Mouse (Mus musculus) spleen, adult 12 weeks (tissue): Measurements from ENCODE around the gene Speer4a.
"Not testable (repeated sequence)": the region's sequence is repeated elsewhere in the genome, so short reads cannot be mapped to it uniquely, and the experiment has no call there.

ENCODE experiments used
- DNase-seq: peaks from one replicate; pipeline ENCODE4 v3.0.0; 2022; ENCODE audit warnings: low spot score

Gene Speer4a

DNA sequence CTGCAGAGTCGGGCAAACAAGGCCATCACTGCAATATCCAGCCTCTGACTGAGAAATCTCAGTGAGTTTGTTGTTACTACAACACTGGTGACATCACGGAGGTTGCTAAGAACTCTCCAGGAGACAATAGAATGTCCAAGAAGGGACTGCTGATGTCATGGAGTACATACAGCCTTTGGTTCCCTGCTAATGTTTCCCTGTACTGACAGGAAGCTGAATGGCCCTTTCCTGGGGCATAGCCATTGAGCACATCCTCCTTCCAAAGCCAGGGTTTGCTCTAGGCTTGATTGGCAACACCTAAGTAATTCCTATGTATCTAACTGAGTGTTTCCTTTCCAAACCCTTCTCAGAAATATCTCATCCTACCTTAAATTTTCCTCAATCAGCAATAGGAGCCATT is at the start of gene Speer4a:
TSS of gene Speer4a (minus strand) at position 101 of the 400 bp plus-strand sequence.
- not testable (repeated sequence) for DNase-seq

- DNase-seq: not testable (repeated sequence)
These were observed 39.7 kb upstream of the Speer4a start for GRCm38 (mm10) chr5:26079023-26079422.

DNA sequence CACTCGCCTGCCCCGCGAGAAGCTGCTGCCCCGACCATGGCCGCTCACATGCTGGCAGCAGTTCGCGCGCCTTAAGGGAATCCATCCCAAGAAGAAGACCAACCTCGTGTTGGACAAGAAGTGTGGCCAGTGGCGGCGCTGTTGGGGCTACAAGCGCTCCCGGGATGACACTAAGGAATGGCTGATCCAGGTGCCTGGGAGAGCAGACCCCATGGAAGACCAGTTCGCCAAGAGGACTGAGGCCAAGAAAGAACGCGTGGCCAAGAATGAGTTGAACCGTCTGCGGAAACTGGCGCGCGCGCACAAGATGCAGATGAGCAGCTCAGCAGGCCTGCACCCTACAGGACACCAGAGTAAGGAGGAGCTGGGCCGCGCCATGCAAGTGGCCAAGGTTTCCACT is 31.4 kb upstream of the Speer4a start:
- no peak for DNase-seq

DNA sequence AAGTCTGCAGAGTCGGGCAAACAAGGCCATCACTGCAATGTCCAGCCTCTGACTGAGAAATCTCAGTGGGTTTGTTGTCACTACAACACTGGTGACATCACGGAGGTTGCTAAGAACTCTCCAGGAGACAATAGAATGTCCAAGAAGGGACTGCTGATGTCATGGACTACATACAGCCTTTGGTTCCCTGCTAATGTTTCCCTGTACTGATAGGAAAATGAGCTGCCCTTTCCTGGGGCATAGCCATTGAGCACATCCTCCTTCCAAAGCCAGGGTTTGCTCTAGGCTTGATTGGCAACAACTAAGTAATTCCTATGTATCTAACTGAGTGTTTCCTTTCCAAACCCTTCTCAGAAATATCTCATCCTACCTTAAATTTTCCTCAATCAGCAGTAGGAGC is 19.1 kb upstream of the Speer4a start, which contains the start of gene Gm7347:
TSS of gene Gm7347 (minus strand) at position 101 of the 400 bp plus-strand sequence.
- DNase-seq: not testable (repeated sequence)

- not testable (repeated sequence) for DNase-seq
These were observed 16.5 kb downstream of the Speer4a start, which contains the start of gene Gm5862 for GRCm38 (mm10) chr5:26022816-26023215. TSS of gene Gm5862 (minus strand) at chr5:26022916.

DNA sequence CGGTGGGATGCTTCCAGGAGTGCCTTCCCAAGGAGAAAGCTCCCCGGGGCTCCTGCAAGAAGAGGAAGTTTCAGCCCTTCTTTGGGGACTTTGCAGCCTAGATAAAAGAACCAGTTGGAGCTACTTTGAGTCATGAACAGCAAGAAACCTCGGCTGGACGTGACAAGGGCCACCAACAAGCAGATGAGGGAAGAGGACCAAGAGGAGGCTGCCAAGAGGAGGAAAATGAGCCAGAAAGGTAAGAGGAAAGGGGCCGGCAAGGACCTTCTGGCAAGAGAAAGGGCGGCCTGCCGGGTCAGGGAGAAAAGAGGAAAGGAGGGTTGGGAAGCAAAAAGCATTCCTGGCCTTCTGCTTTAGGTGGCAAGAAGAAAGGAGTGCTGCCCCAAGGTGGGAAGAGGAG is 31.7 kb downstream of the Speer4a start:
- not testable (repeated sequence) for DNase-seq

- DNase-seq: not testable (repeated sequence)
These were observed 32.2 kb downstream of the Speer4a start for GRCm38 (mm10) chr5:26006937-26007695.

DNA sequence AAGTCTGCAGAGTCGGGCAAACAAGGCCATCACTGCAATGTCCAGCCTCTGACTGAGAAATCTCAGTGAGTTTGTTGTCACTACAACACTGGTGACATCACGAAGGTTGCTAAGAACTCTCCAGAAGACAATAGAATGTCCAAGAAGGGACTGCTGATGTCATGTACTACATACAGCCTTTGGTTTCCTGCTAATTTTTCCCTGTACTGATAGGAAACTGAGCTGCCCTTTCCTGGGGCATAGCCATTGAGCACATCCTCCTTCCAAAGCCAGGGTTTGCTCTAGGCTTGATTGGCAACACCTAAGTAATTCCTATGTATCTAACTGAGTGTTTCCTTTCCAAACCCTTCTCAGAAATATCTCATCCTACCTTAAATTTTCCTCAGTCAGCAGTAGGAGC is 34.7 kb downstream of the Speer4a start, which contains the start of gene Gm1979:
TSS of gene Gm1979 (minus strand) at position 101 of the 400 bp plus-strand sequence.
- DNase-seq: not testable (repeated sequence)

- not testable (repeated sequence) for DNase-seq
These were observed 50.8 kb downstream of the Speer4a start, which contains the start of gene Gm21698 for GRCm38 (mm10) chr5:25988550-25988949. TSS of gene Gm21698 (minus strand) at chr5:25988650.
